Mouse (Mus musculus) gastrocnemius, adult 8-10 months (tissue): ENCODE measurements at regions not wholly inside any gene's neighbourhood (a gene's known extent, or its start where the extent isn't known, plus 50 kb on each side); places are given as distances from the start of the nearest gene placed in this dataset. TPM values are rescaled to one million over a fixed set of nuclear protein-coding genes. Genes with fewer than 3 reads are reported as not detected.

Experiments
- DNase-seq, 2 experiments: peaks; one replicate each; pipeline ENCODE4 v3.0.0; 2022; ENCODE audit warnings: low spot score in 2 of 2
- microRNA-seq: library from miRNA; unstranded; fragments of <30 nt; microRNA quantifications from one replicate; pipeline ENCODE4 v1.2.0, GENCODE M21; 2022

DNA sequence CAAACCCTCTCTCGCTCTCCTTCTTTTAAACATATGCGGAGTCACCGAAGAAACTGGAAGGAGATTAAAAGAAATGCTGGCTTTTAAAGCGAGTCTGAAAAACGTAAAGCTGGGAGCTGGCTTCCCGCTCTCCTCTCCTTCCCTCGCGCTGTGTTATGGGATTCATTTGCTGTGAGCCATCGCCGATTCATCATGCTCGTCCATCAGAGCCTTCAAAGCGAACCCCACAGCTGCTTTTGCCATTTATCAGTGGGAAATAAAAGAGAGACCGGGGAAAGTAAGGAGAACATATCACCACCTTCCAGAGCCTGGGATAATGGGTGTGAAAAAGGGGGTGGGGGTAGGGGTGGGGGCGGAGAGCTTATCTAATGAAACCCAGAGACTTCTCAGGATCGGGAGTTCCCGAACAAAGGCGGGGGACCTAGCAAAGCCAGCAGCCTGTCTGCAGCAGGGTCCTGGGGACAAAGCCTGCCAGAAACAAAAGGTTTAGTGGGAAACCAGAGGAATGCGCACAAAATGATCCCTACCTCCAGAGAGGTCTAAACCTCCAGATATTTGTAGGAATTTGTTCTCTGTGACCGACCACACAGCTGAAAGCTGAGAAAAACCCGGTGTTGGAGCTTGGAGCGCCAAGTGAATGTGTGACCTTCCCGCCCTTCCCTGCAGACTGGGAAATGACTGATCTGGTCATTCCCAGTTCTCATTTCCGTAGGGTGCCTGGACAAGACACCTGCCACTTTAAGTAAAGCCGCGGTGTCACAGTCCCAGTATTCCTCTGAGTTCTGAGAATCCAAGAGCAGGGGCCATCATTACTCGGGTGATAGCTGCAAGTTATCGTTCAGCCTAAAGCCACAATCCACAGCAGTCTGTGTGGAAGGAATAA lies 73.9 kb upstream of the Lrig1 start:
- no peak for DNase-seq

DNA sequence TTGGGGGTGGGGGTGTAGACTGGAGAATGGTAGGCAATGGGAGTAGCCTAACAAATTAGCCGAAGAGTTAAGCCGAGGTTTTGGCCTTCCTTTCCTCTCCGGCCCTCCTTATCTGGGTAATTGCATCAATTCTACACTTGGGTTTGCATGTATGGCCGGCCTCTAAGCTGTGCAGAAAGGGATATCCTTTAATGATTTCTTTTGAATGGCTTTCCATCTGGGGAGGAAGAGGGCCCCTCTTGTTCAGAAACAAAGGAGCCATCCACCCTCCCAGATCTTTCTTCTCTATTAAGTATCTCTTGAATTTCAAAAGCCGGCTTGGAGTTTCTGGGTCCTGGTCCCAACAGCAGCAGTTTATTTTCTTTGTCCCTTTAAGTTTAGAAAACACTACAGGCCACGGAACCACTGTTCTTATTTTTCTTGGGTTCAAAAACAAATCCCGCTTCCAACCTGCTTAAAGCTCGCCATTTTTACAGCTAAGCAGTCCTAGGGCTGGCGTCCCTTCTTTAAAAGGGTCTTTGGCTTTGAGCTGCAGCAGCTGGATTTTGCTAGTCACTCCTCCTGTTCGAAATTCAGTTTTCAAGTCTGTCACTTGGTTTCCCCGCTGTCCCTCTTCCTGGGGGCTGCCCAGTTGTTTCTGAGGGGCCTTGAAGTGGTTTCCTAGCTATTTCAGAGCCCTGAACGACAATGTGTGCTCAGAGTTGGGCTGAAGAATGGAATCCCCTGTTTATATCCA lies 73.1 kb upstream of the Lrig1 start:
- no peak for DNase-seq

DNA sequence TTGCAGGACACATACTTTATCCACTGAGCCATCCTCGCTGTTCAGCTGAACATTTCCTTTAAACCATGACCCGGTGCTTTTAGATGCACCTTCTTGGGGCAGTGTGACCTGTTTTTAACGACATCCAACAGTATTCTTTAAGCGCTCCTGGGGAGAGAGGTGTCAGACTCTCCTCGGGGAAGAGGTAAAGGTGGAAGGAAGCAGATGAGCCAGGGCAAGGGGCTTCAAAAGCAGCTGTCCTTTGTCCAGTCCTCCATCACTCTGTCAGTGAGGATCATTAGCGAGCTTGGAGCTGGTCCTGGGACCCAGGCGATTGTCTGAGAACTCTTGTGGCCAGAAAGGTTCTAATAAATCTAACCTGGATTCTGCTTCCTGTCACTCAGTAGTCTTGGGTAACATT lies 72.4 kb upstream of the Lrig1 start:
- no peak for DNase-seq

DNA sequence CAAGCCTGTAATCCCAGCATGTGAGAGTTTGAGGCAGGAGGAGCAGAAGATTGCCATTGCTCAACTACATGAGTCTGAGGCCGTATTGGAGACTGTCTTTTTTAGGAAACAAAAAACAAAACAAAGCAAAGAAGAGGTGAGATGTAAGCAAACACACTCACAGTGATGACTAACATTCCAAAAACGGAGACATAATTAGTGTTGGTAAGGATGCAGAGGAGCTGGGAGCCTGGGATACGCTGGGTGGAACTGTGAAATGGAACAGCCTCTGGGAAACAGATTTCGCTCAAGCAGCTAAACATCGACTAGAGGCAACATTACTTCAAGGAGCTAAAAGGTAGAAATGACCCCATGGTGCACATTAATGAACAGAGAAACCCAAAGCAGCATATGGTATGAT lies 68.3 kb upstream of the Lrig1 start:
- no peak for DNase-seq

DNA sequence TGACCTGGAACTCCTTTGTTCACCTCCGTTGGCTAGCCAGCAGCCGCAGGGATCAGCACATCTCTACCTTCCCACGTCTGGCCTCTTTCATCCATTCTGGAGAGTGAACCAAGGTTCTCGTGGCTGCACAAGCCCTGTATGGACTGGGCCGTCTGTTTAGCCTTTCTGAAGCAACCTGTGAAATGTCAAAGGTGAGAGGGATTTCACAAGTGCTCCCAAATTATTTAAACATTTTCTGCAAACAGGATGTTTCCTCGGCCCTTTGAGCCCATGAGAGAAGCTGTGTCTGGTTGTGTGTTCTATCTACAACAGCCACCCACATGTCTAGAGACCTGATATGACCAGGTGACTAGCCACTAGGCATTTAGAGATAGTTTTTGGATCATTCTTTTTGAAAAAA lies 65.8 kb upstream of the Lrig1 start:
- DNase-seq = no peak

DNA sequence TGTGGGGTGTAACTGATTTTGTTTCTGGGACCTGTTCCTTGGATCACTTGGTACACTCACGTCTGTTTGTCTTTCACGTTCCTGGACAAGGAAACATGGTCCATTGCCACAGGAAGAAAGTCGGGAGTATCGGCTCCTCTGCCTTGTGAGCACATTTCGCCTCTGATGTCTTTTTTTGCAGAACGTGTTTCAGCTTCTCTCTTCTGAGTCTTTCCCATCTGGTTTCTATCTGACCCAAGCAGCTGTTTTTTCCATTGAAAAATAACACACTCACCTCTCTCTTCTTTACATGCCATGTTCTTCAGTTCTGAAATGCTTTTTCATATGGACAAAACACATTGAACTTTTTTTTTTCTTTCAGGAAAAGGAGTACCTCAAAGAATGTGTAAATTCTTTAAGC lies 61.4 kb upstream of the Lrig1 start:
- no peak for DNase-seq

DNA sequence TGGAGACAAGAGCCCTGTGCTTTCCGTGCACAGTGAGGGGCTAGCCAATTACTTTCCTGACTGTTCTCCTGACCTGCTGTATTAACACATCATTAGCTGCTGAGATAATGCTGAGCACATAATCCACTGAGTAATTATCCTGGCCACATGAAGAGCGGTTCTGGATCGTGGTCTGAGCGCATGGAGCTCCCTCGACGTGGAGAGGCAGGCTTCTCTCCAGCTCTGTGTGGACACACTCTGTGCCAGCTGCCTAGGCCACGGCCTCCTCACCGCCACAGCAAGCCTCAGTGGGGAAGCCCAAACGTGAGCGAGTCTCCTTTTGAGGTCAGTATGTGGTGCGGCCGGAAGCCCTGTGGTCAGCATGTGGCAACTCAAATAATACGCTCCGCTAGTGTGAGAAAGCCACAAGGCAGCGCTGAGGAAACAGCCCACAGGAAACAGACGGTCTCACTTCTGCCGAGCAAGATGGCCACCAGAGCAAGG lies 60.7 kb upstream of the Lrig1 start:
- DNase-seq = peak in 1 of 2 experiments; percentile 8

DNA sequence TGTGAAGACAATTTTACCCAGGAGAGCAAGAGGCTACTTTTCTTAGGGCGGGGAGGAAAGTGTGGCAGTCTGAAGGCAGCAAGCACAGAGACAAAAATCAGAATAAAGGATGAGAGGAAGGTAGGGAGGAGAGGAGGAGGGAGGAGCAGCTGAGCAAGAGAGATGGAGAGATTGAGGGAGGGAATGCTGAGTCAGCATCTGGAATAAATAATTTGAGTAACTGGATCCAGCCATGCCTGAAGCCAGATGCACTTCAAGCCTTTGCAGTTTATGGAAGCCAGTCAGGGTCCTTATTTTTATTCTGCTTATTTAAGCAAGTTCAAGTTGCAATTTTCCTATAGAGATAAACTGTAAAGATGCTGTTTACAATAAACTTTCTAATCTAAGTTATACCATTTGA lies 59.7 kb upstream of the Lrig1 start:
- DNase-seq = no peak

DNA sequence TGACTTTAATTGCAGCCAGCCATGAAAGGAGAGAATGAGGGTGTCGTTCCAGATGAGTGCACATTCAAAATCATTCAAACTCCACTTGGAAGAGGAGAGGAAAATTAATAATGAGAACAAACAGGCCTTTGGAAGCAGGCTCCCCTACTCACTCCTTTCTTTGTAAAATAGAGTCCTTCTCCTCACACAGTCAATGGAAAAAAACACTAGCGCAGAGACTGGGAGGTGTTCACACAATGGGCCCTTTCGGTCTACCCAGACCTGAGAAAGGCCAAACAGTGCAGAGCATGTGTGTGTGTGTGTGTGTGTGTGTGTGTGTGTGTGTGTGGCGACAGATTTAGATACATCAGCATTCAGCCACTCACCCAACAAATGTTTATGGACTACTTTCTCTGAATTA lies 56.0 kb upstream of the Lrig1 start:
- no peak for DNase-seq

DNA sequence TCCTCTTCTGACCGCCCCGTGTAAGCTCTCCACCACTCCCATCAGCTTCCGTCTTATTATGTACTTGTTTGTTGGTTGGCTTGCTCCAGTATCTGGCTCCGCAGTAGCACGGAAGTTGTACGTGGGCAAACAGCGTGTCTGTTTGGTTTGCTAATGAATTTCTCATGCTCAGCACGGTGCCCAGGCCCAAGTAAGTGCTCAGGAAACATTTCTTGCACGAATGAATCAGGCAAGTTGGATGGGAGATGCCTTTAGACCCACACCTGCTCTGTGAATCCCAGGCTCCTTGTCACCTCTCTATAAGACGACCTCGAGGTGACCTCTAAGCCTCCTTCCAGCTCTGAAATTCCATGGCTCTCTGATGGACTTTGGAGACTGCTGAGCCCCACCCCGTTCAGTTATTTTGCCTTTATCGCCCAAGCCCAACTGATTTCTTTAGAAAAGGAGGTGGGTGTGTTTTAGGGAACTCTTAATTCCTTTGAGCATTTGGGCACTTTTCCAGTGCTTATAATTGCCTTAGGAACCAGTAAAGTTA lies 55.4 kb upstream of the Lrig1 start:
- DNase-seq = no peak

DNA sequence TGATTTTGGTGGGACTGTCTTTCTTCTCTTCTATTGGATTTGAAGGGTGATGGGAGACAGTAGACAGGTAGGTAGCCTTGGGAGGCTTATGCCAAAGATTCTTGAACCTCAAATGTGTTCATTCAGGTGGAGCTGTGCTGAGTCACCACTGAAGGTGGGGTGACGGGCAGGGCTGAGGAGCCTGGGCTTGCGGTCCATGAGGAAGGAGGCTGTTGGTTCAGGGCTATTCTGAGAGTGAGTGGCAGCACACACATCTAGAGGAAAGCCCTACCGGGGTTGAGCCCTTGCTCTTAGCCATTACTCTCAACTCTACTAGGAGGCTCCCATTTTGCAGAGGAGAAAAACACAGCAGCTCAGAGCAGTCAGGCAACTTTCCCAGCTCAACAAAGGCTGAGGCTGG lies 54.6 kb upstream of the Lrig1 start:
- no peak for DNase-seq

DNA sequence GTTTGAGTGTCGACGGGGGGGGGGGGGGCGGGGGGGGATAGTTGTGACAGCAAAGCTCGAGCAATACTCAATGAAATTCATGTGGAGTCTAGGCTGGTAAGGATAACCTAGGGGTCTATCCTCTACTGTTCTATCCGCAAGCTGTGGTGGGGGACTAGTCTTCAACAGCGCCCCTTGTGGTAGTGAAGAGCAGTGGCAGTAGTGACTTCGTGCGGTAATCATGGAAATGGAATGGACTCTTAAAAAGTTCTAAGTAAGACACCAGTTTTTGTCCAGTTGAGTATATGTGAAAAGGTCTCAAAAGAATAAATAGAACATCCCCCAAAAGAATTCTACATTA lies 51.1 kb upstream of the Lrig1 start:
- DNase-seq = no peak

DNA sequence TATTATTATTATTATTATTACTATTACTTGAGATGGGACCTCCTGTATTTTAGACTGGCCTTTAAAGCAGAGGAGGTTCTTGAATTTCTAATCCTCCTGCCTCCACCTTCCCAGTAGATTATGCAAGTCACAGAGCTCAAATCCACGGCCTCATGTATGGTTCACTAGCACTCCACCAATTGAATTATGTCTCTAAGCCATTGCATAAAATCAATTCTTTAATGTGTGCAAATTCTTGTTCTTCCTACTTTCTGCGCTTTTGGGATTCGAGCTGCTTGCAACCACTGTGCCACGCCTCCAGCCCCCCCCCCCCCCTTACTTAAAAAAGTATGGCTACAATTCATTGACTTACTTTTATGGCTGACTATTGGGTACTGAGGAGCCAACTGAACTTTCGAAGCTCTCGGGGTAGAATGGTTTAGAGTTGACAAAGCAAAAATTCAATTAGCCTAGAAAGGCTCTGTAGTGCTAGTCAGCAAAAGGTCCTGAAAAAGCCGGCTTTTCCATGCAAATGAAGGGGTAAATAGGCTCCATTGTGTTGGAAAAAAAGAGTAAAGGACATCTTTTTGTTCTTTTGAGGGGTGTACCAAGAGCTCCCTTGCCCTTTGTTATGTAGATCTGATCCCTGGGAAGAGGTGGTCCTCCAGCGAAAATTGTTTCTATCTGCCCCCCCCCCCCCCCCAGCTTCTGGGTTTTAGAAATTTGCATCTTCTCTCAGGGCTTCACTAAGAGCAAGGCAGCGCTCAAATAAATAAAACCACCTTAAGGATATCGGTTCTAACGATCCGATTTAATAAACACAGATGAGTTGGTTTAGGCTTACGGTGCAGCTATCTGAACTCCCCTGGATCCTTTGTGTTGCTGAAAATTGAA lies 50.5 kb upstream of the Lrig1 start:
- no peak for DNase-seq

Small RNAs in the stretch of these regions (microRNA-seq; reads per million reads assigned to microRNA genes)
- gene Gm23364 = not detected
